Mouse (Mus musculus) heart, embryonic 15.5 days (tissue): ENCODE measurements around the gene Mxd4. TPM values are rescaled to one million over a fixed set of nuclear protein-coding genes. Genes with fewer than 3 reads are reported as not detected.
A peak's percentile ranks its signal among the peaks of the same experiment; 100 is the strongest.

Source experiments
- ATAC-seq: fragments of 200-750 bp; cut with Nextera tagmentation; replicated peaks from 2 replicates; pipeline ENCODE4 v1.8.0; 2017; ENCODE audit warnings: low read depth, moderate TSS enrichment; ENCODE audit not compliant: insufficient number of reproducible peaks, insufficient read depth, low FRiP score
- H3K27ac ChIP-seq: fragments of 300-500 bp; sonication (generic); 2 replicates; pipeline ENCODE4 v1.5.1; 2015; ENCODE audit warnings: mild to moderate bottlenecking, inconsistent platforms
- H3K27me3 ChIP-seq: fragments of 300-500 bp; sonication (generic); 2 replicates; pipeline ENCODE4 v1.6.1; 2015; ENCODE audit warnings: inconsistent platforms
- H3K36me3 ChIP-seq: fragments of 300-500 bp; sonication (generic); 2 replicates; pipeline ENCODE4 v1.6.1; 2015; ENCODE audit warnings: mild to moderate bottlenecking, inconsistent platforms
- H3K4me1 ChIP-seq: fragments of 300-500 bp; sonication (generic); replicated peaks from 2 replicates; pipeline ENCODE4 v1.6.1; 2015; ENCODE audit warnings: inconsistent platforms
- H3K4me2 ChIP-seq: fragments of 300-500 bp; sonication (generic); 2 replicates; pipeline ENCODE4 v1.6.1; 2015; ENCODE audit warnings: inconsistent platforms, mild to moderate bottlenecking, moderate library complexity
- H3K4me3 ChIP-seq: fragments of 300-500 bp; sonication (generic); 2 replicates; pipeline ENCODE4 v1.5.1; 2015; ENCODE audit warnings: mild to moderate bottlenecking, inconsistent platforms
- H3K9ac ChIP-seq: fragments of 300-500 bp; sonication (generic); 2 replicates; pipeline ENCODE4 v1.6.1; 2015; ENCODE audit warnings: mild to moderate bottlenecking, inconsistent platforms
- H3K9me3 ChIP-seq: fragments of 300-500 bp; sonication (generic); replicated peaks from 2 replicates; pipeline ENCODE4 v1.6.1; 2016; ENCODE audit warnings: inconsistent platforms
- WGBS: fragments of 180-500 bp; shearing (Covaris S2); methylation state at CpG from one replicate; pipeline ENCODE4 v1.1.7; 2015; ENCODE audit warnings: mixed read lengths; 5-methylcytosine and 5-hydroxymethylcytosine counted together
- polyA plus RNA-seq: library from polyadenylated mRNA; unstranded; fragments of >200 nt; fragmentation: Nextera tagmentation; extraction: Ambion mirVana; gene quantifications from 2 replicates; pipeline ENCODE4 v1.2.1, GENCODE M21; 2015

The Mxd4 gene
- polyA plus RNA-seq, 1 experiment from 2014 or later, result 22.3 TPM

DNA sequence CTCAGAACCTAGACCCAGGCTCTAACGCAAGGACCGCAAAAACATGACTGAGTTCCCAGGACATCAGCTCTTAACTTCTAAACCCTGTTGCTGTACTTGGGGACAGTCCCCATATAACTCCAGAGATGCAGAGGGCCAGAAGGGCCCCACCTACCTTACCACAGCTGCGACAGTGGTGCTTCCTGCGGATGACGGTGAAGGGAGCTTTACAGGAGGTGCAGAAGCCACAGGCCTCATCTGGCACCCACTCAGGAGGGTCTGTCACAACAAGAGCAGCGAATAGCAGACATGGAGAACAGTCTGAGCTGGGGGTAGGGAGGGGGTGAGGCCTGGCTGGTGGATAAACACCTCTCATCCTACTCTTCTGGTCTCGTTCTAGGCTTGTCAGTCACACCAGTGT is 8.9 kb upstream of the Mxd4 start:
- Histone ChIP-seq H3K27me3 (no peaks in the 10 kb centered on the region), H3K4me1 (peaks cover 9% of the 10 kb centered on the region), H3K27ac (no peak overlapping the region), H3K9me3 (no peaks in the 10 kb centered on the region), H3K9ac (no peak overlapping the region), H3K4me3 (no peak overlapping the region), H3K4me2 (no peak overlapping the region), H3K36me3 (no peaks in the 10 kb centered on the region)
- WGBS, result 72% methylated on average over 7 of the region's 7 CpGs
- no peak; the same call in 1 of the 2 replicates for ATAC-seq

DNA sequence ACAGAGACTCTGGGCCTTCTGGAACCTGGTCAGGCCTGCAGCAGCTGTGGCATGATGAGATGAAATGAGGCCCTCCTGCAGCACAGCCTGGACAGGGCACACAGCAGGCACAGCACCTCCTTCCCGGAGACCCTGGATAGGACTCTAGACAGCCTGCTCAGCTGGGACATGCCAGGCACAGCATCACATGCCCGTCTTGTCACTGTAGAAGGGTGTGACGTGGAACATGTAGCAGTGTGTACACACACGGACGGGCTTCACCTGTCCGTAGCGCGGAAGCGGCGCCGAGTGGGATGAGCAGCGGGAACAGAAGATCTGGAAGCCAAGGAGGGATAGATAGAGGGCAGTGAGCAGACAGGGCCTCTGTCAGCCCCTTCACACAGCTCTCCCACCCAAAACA is 8.3 kb upstream of the Mxd4 start:
- Histone ChIP-seq H3K9ac (no peak overlapping the region), H3K9me3 (no peaks in the 10 kb centered on the region), H3K36me3 (no peaks in the 10 kb centered on the region), H3K27me3 (no peaks in the 10 kb centered on the region), H3K4me3 (no peak overlapping the region), H3K27ac (no peak overlapping the region), H3K4me2 (no peak overlapping the region), H3K4me1 (peaks cover 7% of the 10 kb centered on the region)
- no peak for ATAC-seq
- 94% methylated on average over 12 of the region's 12 CpGs for WGBS

DNA sequence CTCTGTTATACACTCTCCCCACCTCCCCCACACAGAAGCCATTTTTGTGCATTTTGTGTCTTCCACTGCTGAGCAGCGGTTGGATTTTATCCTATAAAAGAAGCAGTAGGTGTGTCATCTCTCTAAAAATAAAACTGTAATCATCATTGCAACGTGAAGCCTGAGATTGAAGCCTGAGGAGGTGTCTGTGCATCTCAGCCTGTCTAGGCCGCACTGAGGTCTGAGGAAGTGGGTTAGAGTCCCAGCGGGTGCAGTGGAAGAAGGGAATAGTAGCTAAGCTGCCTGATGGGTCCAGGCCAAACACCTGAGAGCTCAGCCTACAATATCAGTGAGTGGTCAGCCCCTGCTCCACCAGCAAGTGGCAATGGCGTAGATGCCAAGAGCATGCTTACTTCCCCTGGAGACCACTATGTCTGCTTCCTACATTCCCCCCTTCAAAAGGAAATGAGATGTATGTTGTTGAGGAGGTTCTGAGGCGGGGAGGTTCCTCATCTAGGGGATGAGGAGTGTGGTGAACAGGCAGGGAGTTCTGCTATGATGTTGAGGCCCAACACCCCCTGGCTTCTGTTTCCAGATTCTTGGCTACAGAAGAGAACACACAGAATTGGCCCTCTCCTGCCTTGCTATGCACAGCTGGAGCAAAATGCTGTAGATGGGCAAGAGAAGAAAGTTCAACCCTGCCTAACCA is 7.6 kb upstream of the Mxd4 start:
- Histone ChIP-seq H3K27me3 (no peaks in the 10 kb centered on the region), H3K4me2 (no peak overlapping the region), H3K9ac (no peak overlapping the region), H3K4me3 (no peak overlapping the region), H3K4me1 (peaks cover 6% of the 10 kb centered on the region; the same call in 1 of the 2 replicates), H3K36me3 (no peaks in the 10 kb centered on the region), H3K27ac (no peak overlapping the region), H3K9me3 (no peaks in the 10 kb centered on the region)
- 60% methylated on average over 6 of the region's 6 CpGs for WGBS
- ATAC-seq, result no peak

GRCm38 (mm10) chr5:34194426-34194825 is 6.9 kb upstream of the Mxd4 start:
- no peak overlapping the region for H3K9ac ChIP-seq
- H3K27ac ChIP-seq, result no peak overlapping the region
- 47% methylated on average over 1 of the region's 1 CpGs for whole genome bisulfite sequencing
- no peak for ATAC-seq
- H3K36me3 ChIP-seq, result no peaks in the 10 kb centered on the region
- H3K9me3 ChIP-seq, result no peaks in the 10 kb centered on the region
- H3K27me3 ChIP-seq, result no peaks in the 10 kb centered on the region
- H3K4me3 ChIP-seq, result no peak overlapping the region
- H3K4me2 ChIP-seq, result no peak overlapping the region
- peaks cover 11% of the 10 kb centered on the region for H3K4me1 ChIP-seq

- WGBS, result 73% methylated on average over 4 of the region's 4 CpGs
Measured at GRCm38 (mm10) chr5:34191843-34192242, 4.3 kb upstream of the Mxd4 start.

GRCm38 (mm10) chr5:34191021-34191420 is 3.5 kb upstream of the Mxd4 start:
- Histone ChIP-seq H3K4me1 (peaks cover 32% of the 10 kb centered on the region), H3K4me2 (no peak overlapping the region), H3K27me3 (no peaks in the 10 kb centered on the region), H3K4me3 (no peak overlapping the region), H3K9me3 (no peaks in the 10 kb centered on the region), H3K36me3 (no peaks in the 10 kb centered on the region), H3K9ac (no peak overlapping the region), H3K27ac (no peak overlapping the region)
- ATAC-seq, result no peak
- 52% methylated on average over 4 of the region's 4 CpGs for WGBS

More at GRCm38 (mm10) chr5:34191843-34192242, 4.3 kb upstream of the Mxd4 start:
- Histone ChIP-seq H3K4me3 (no peak overlapping the region), H3K27me3 (no peaks in the 10 kb centered on the region), H3K36me3 (no peaks in the 10 kb centered on the region), H3K9ac (no peak overlapping the region), H3K4me1 (peaks cover 24% of the 10 kb centered on the region), H3K4me2 (no peak overlapping the region), H3K27ac (no peak overlapping the region), H3K9me3 (no peaks in the 10 kb centered on the region)
- no peak for ATAC-seq

- no peak overlapping the region for H3K9ac ChIP-seq
- H3K27me3 ChIP-seq, result no peaks in the 10 kb centered on the region
- H3K27ac ChIP-seq, result peak overlapping the region; percentile 24; the same call in 1 of the 2 replicates
- H3K4me1 ChIP-seq, result peaks cover 47% of the 10 kb centered on the region
- no peaks in the 10 kb centered on the region for H3K36me3 ChIP-seq
- no peak overlapping the region for H3K4me2 ChIP-seq
- H3K9me3 ChIP-seq, result no peaks in the 10 kb centered on the region
- 46% methylated on average over 1 of the region's 1 CpGs for WGBS
- H3K4me3 ChIP-seq, result no peak overlapping the region
- no peak for ATAC-seq
Measured at GRCm38 (mm10) chr5:34189521-34189920, 2.0 kb upstream of the Mxd4 start.

DNA sequence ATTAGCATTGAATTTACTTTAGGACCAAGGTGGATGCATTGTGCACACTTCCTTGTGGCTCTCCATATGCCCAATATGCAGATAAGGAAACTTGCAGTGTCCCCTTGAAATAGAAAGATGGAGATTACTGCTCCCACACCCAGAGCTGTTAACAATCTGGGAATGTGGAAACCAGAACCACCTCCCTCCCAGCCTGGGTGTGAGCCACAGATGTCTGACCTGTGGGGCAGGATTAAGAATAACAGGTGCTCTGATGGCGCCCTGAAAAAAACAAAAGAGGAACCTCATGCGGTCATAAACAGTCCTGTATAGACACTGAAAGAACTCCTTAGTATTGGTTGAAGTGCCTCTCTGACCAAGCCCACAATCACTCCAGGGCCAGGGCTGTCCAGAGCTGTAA is 1.3 kb upstream of the Mxd4 start:
- H3K4me2 ChIP-seq, result peak overlapping the region; percentile 82
- no peaks in the 10 kb centered on the region for H3K36me3 ChIP-seq
- H3K27me3 ChIP-seq, result no peaks in the 10 kb centered on the region
- H3K4me3 ChIP-seq, result peak overlapping the region; percentile 97; the same call in 1 of the 2 replicates
- H3K9me3 ChIP-seq, result no peaks in the 10 kb centered on the region
- H3K9ac ChIP-seq, result no peak overlapping the region
- ATAC-seq, result no peak
- H3K4me1 ChIP-seq, result peaks cover 54% of the 10 kb centered on the region
- 67% methylated on average over 2 of the region's 2 CpGs for WGBS
- H3K27ac ChIP-seq, result peak overlapping the region; percentile 87; the same call in 1 of the 2 replicates

- H3K4me3 ChIP-seq, result peak overlapping the region; percentile 97
- under 1% methylated on average over 46 of the region's 46 CpGs for whole genome bisulfite sequencing
- H3K4me2 ChIP-seq, result peak overlapping the region; percentile 82
- peak; percentile 16; the same call in 1 of the 2 replicates for ATAC-seq
- H3K27me3 ChIP-seq, result no peaks in the 10 kb centered on the region
- peak overlapping the region; percentile 98 for H3K27ac ChIP-seq
- peaks cover 73% of the 10 kb centered on the region for H3K4me1 ChIP-seq
- H3K36me3 ChIP-seq, result peaks cover 2% of the 10 kb centered on the region
- H3K9ac ChIP-seq, result peak overlapping the region; percentile 96
- H3K9me3 ChIP-seq, result no peaks in the 10 kb centered on the region
Measured at GRCm38 (mm10) chr5:34186961-34187391, 544 bp downstream of the Mxd4 start.

DNA sequence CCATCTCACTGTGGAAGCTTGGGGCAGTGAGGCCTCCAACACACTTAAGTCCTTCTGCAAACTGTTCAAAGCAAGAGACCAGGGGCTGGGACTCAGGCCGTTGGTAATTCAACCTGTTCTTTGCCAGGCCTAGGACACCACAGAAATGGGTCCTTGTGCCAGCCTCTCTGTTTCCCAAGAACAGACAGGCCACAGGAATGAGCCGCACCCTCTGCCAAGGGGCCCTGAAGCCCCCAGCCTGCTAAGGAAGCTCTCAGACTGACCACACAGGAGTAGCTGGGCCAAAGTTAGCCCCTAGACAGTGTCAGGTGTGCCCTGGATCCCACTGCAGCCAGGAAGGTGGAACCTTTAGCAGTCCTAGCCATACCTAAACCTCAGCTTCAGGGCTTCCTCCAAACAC is 1.1 kb downstream of the Mxd4 start:
- no peak for ATAC-seq
- H3K4me2 ChIP-seq, result peak overlapping the region; percentile 82
- peak overlapping the region; percentile 96 for H3K9ac ChIP-seq
- H3K9me3 ChIP-seq, result no peaks in the 10 kb centered on the region
- H3K27me3 ChIP-seq, result no peaks in the 10 kb centered on the region
- 45% methylated on average over 2 of the region's 2 CpGs for WGBS
- peaks cover 76% of the 10 kb centered on the region for H3K4me1 ChIP-seq
- H3K4me3 ChIP-seq, result peak overlapping the region; percentile 97
- peaks cover 7% of the 10 kb centered on the region for H3K36me3 ChIP-seq
- H3K27ac ChIP-seq, result peak overlapping the region; percentile 98

DNA sequence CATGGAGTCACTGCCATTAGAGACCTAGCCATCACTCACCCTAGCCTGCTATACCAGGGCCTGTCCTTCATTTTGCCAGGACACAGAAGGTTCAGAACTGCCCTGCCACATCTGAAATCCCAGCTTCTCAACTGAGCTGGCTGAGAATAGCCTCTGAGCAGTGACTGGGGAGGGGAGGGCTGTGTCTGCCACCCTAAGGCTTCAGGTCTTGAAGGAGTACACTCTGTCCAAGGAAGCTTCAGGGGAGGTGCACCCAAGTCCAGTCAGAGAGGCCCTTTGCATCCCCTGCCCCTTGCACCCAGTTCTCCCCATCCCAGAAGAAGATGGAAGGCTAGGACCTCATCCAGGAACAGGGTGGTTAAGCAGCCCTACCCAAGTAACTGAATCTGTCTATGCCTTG is 1.7 kb downstream of the Mxd4 start:
- ATAC-seq, result no peak
- no peaks in the 10 kb centered on the region for H3K27me3 ChIP-seq
- H3K9me3 ChIP-seq, result no peaks in the 10 kb centered on the region
- peak overlapping the region; percentile 97 for H3K4me3 ChIP-seq
- H3K9ac ChIP-seq, result peak overlapping the region; percentile 96; the same call in 1 of the 2 replicates
- H3K4me1 ChIP-seq, result peaks cover 74% of the 10 kb centered on the region
- no peak overlapping the region for H3K27ac ChIP-seq
- peaks cover 10% of the 10 kb centered on the region for H3K36me3 ChIP-seq
- peak overlapping the region; percentile 82 for H3K4me2 ChIP-seq

DNA sequence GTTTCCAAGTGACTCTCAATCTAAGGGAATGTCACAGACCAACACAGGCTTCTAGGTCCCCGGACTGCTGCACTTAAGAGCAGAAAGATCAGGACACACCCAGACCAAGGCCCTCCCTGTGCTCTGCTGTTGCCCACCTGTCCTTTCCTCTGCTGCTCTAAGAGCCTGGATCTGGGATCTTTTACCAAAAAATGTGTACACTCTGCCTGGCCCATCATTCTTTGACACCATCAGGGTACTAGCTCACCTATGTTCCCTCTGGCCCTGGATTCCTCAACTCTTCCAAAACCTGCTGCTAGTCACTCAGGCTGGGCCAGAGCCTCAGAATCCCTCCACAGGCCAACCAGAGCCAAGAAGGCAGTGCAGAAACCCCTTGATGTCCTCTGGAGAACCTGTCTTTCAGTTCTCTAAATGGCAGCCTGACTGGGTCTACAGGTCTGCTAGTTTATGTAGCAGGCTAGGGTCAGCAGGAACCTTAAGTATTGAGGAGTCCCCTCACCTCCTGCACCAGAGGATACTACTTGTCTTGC is 2.4 kb downstream of the Mxd4 start:
- Histone ChIP-seq H3K9me3 (no peaks in the 10 kb centered on the region), H3K4me2 (peak overlapping the region; percentile 82), H3K4me3 (no peak overlapping the region), H3K27me3 (no peaks in the 10 kb centered on the region), H3K9ac (peak overlapping the region; percentile 7; the same call in 1 of the 2 replicates), H3K4me1 (peaks cover 74% of the 10 kb centered on the region), H3K27ac (no peak overlapping the region), H3K36me3 (peaks cover 13% of the 10 kb centered on the region)
- no peak for ATAC-seq
- WGBS, result 89% methylated on average over 1 of the region's 1 CpGs
